Mouse (Mus musculus): ENCODE results near the gene Gm8257.

DNA sequence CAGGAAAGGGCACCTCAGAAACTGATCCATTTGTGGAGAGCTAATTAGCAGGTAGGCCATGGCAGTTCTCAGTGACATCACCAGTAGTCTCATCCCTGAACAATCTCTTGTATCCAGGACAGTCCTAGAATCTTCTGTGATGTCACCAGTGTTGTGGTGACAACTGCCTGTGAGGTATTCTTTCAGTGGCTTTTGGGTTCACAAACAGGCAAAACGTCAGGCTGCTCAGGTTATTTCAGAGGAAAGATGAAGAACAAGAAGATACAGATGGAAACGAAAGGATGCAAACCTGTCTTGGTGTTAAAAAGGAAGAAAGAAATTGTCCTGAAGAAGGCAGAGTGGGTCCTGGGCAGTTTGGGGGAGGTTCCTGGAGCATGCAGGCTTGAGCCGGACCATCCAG is 44.0 kb upstream of the Gm8257 start, which contains the start of gene Gm8267:
- TF ChIP-seq CTCF (IDR thresholded peaks at IDR 0.05; ENCODE audit: extremely low read depth, insufficient read length, insufficient replicate concordance, low read depth, low read length) (no peak), POLR2A (IDR thresholded peaks at IDR 0.05; ENCODE audit: low read depth, low read length) (no peak)
